Comparison of ENCODE assay signal across 11 mouse cellular contexts in the genomic region with DNA sequence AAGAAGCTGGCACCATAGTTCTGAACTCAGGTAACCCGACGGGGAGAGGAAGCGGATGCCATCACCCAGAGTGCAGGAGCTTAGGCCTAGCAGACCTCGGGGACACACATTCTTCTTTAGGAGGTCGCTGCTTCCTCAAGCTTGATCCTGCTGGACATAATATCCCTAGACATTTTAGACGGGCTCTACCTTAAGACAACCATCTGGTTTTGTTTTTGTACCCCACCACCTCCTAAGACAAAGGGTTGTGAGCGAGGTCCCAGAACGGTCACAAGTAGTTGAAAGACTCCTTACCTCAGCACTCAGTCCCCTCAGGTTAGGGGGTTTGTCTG. TPM values are rescaled to one million over a fixed set of nuclear protein-coding genes. Genes with fewer than 3 reads are reported as not detected.
DNase-seq lines count a peak whose midpoint lies in the region; ATAC-seq and TF ChIP-seq lines count a peak whose summit lies in the region.
"Had no signal": no experiment of that assay in that cellular context is flagged by ENCODE, and none has a peak within 500 bp of the region (broad histone marks: within the 10 kb centered on the region; RNA-seq: fewer than 3 reads in every experiment).

No protein-coding gene starts in this region.

- no peak for DNase-seq in kidney, postnatal 0 days (ENCODE audit: low spot score)
- DNase-seq in kidney, adult 2 months: no peak
- no peak for DNase-seq in midbrain, postnatal 0 days (ENCODE audit: low spot score)
- no peak for DNase-seq in cerebellum, postnatal 4 days (ENCODE audit: low spot score in 2 of 2)
- DNase-seq in cerebellum, postnatal 25 days: no peak
- DNase-seq: right cerebral cortex, postnatal 25 days had no signal

- no peaks in the 10 kb centered on the region for H3K36me3 ChIP-seq in kidney, postnatal 0 days (ENCODE audit: insufficient read depth, low read length)
- no peaks in the 10 kb centered on the region for H3K36me3 ChIP-seq in kidney, adult 2 months (ENCODE audit: control insufficient read depth, insufficient read depth, low read length)
- no peaks in the 10 kb centered on the region for H3K36me3 ChIP-seq in embryonic facial prominence, embryonic 15.5 days
- H3K36me3 ChIP-seq in intestine, embryonic 15.5 days: no peaks in the 10 kb centered on the region
- no peaks in the 10 kb centered on the region for H3K36me3 ChIP-seq in midbrain, postnatal 0 days (ENCODE audit: insufficient read depth, low read length)

- peaks cover 87% of the 10 kb centered on the region for H3K27me3 ChIP-seq in kidney, postnatal 0 days (ENCODE audit: insufficient read depth, low read length)
- peaks cover 20% of the 10 kb centered on the region for H3K27me3 ChIP-seq in kidney, adult 2 months (replicated peaks; ENCODE audit: control insufficient read depth, insufficient read depth, low read length)
- H3K27me3 ChIP-seq in embryonic facial prominence, embryonic 15.5 days: peaks cover 86% of the 10 kb centered on the region
- H3K27me3 ChIP-seq in intestine, embryonic 15.5 days (replicated peaks): peaks cover 74% of the 10 kb centered on the region
- peaks cover 94% of the 10 kb centered on the region for H3K27me3 ChIP-seq in midbrain, postnatal 0 days (ENCODE audit: insufficient read depth, low read length)

- H3K9me3 ChIP-seq in kidney, postnatal 0 days (replicated peaks; ENCODE audit: low read length): no peaks in the 10 kb centered on the region
- H3K9me3 ChIP-seq in embryonic facial prominence, embryonic 15.5 days (replicated peaks): no peaks in the 10 kb centered on the region
- no peaks in the 10 kb centered on the region for H3K9me3 ChIP-seq in intestine, embryonic 15.5 days
- H3K9me3 ChIP-seq in midbrain, postnatal 0 days (ENCODE audit: low read length): no peaks in the 10 kb centered on the region
- H3K9me3 ChIP-seq: megakaryocyte, embryonic 14.5 days had no signal

- peaks cover 8% of the 10 kb centered on the region; the same call in 1 of the 2 replicates for H3K4me1 ChIP-seq in kidney, postnatal 0 days (replicated peaks; ENCODE audit: insufficient read depth, low read length)
- no peaks in the 10 kb centered on the region for H3K4me1 ChIP-seq in kidney, adult 2 months (ENCODE audit: control insufficient read depth, insufficient read depth, low read length)
- peaks cover 12% of the 10 kb centered on the region for H3K4me1 ChIP-seq in embryonic facial prominence, embryonic 15.5 days
- peaks cover 10% of the 10 kb centered on the region for H3K4me1 ChIP-seq in intestine, embryonic 15.5 days (replicated peaks)
- no peaks in the 10 kb centered on the region for H3K4me1 ChIP-seq in midbrain, postnatal 0 days (ENCODE audit: insufficient read depth, low read length)

- 0 out of 2 replicates have a peak overlapping the region, but pooled peaks have one; percentile 36 for H3K4me3 ChIP-seq in kidney, postnatal 0 days (replicated peaks; ENCODE audit: low read depth, low read length)
- H3K4me3 ChIP-seq in kidney, adult 2 months (ENCODE audit: insufficient read depth, low read depth, low read length): no peak overlapping the region
- peak overlapping the region; percentile 44 for H3K4me3 ChIP-seq in embryonic facial prominence, embryonic 15.5 days (replicated peaks)
- peak overlapping the region; percentile 40 for H3K4me3 ChIP-seq in intestine, embryonic 15.5 days (replicated peaks)
- peak overlapping the region; percentile 17; the same call in 1 of the 2 replicates for H3K4me3 ChIP-seq in midbrain, postnatal 0 days (ENCODE audit: low read depth, low read length)
- H3K4me3 ChIP-seq: left cerebral cortex, adult 2 months had no signal

- H3K4me2 ChIP-seq in kidney, postnatal 0 days (ENCODE audit: low read length): peak overlapping the region; percentile 50; the same call in 1 of the 2 replicates
- H3K4me2 ChIP-seq in embryonic facial prominence, embryonic 15.5 days (replicated peaks): peak overlapping the region; percentile 77
- H3K4me2 ChIP-seq in intestine, embryonic 15.5 days (replicated peaks): peak overlapping the region; percentile 71
- H3K4me2 ChIP-seq in midbrain, postnatal 0 days (ENCODE audit: low read depth, low read length, poor library complexity, severe bottlenecking): 0 out of 2 replicates have a peak overlapping the region, but pooled peaks have one; percentile 30

- WGBS in kidney, postnatal 0 days: 4% methylated on average over 8 of the region's 8 CpGs
- 11% methylated on average over 8 of the region's 8 CpGs for WGBS in kidney, adult 2 months
- 11% methylated on average over 8 of the region's 8 CpGs for WGBS in embryonic facial prominence, embryonic 15.5 days
- WGBS in intestine, embryonic 15.5 days: 10% methylated on average over 8 of the region's 8 CpGs
- WGBS in midbrain, postnatal 0 days: 7% methylated on average over 8 of the region's 8 CpGs

- TF ChIP-seq CTCF in kidney, postnatal 0 days (IDR thresholded peaks at IDR 0.05; ENCODE audit: low read depth): no peak
- TF ChIP-seq CTCF in kidney, adult 2 months (conservative IDR thresholded peaks at IDR 0.05; ENCODE audit: insufficient read depth, insufficient read length, low read depth, low read length): no peak
- TF ChIP-seq CTCF in midbrain, postnatal 0 days (IDR thresholded peaks at IDR 0.05): no peak

- TF ChIP-seq POLR2A in kidney, adult 2 months (IDR thresholded peaks at IDR 0.05; ENCODE audit: low read depth, low read length): no peak

- ATAC-seq in kidney, postnatal 0 days (replicated peaks; ENCODE audit: low FRiP score, low read depth): no peak
- ATAC-seq in embryonic facial prominence, embryonic 15.5 days (ENCODE audit: insufficient number of reproducible peaks, low FRiP score, low TSS enrichment, low read depth): no peak
- no peak for ATAC-seq in intestine, embryonic 15.5 days
- no peak for ATAC-seq in midbrain, postnatal 0 days (ENCODE audit: low FRiP score)
- ATAC-seq: Patski had no signal

- H3K9ac ChIP-seq in kidney, postnatal 0 days (ENCODE audit: low read depth, low read length): no peak overlapping the region
- H3K9ac ChIP-seq in embryonic facial prominence, embryonic 15.5 days: no peak overlapping the region
- H3K9ac ChIP-seq in intestine, embryonic 15.5 days: no peak overlapping the region
- no peak overlapping the region for H3K9ac ChIP-seq in midbrain, postnatal 0 days (replicated peaks; ENCODE audit: low read length, poor library complexity, severe bottlenecking)

- no peak overlapping the region for H3K27ac ChIP-seq in kidney, postnatal 0 days
- H3K27ac ChIP-seq in kidney, adult 2 months (ENCODE audit: insufficient read depth, low read depth, low read length): no peak overlapping the region
- H3K27ac ChIP-seq in embryonic facial prominence, embryonic 15.5 days (replicated peaks): no peak overlapping the region
- no peak overlapping the region for H3K27ac ChIP-seq in intestine, embryonic 15.5 days
- H3K27ac ChIP-seq in midbrain, postnatal 0 days (ENCODE audit: low read depth, low read length): no peak overlapping the region
- H3K27ac ChIP-seq: left cerebral cortex, adult 2 months had no signal

RNA-seq across cellular contexts. Expression of a gene that starts 5.5 kb away (rescaled TPM):
- 0.55 and 0.60 TPM in 2 replicates for polyA plus RNA-seq in kidney, postnatal 0 days (2015; fragmentation: Nextera tagmentation; extraction: Ambion mirVana)
- polyA plus RNA-seq in kidney, adult 2 months (2012; rRNA removed): not detected in 2 replicates
- 4.3 and 5.5 TPM in 2 replicates for polyA plus RNA-seq in embryonic facial prominence, embryonic 15.5 days (2015; fragmentation: Nextera tagmentation; extraction: Ambion mirVana)
- 1.1 and 1.7 TPM in 2 replicates for polyA plus RNA-seq in intestine, embryonic 15.5 days (2015; fragmentation: Nextera tagmentation; extraction: Ambion mirVana)
- total RNA-seq in midbrain, postnatal 0 days (2014; rRNA removed): 7.6 and 9.9 TPM in 2 replicates
- polyA plus RNA-seq in midbrain, postnatal 0 days (2015; fragmentation: Nextera tagmentation; extraction: Ambion mirVana): 7.8 and 8.9 TPM in 2 replicates
- polyA plus RNA-seq: Patski had no signal

RNA-seq across cellular contexts. Expression of a gene that starts 6.3 kb away (rescaled TPM):
- polyA plus RNA-seq in kidney, postnatal 0 days (2015; fragmentation: Nextera tagmentation; extraction: Ambion mirVana): not detected in 2 replicates
- polyA plus RNA-seq in kidney, adult 2 months (2012; rRNA removed): not detected in 2 replicates
- 0.08 TPM in 1 of 2 replicates, not detected in the other for polyA plus RNA-seq in embryonic facial prominence, embryonic 15.5 days (2015; fragmentation: Nextera tagmentation; extraction: Ambion mirVana)
- polyA plus RNA-seq in intestine, embryonic 15.5 days (2015; fragmentation: Nextera tagmentation; extraction: Ambion mirVana): not detected in 2 replicates
- total RNA-seq in midbrain, postnatal 0 days (2014; rRNA removed): 0.11 TPM in 1 of 2 replicates, not detected in the other
- 1.2 and 3.8 TPM in 2 replicates for polyA plus RNA-seq in midbrain, postnatal 0 days (2015; fragmentation: Nextera tagmentation; extraction: Ambion mirVana)
- total RNA-seq: left cerebral cortex, adult 2 months had no signal
- polyA plus RNA-seq: Patski had no signal
